Mouse (Mus musculus) thymus, adult 2 months (tissue): ENCODE results near the gene Hspa1b.
"Not testable (repeated sequence)": the region's sequence is repeated elsewhere in the genome, so short reads cannot be mapped to it uniquely, and the experiment has no call there.

Source experiments
- CTCF ChIP-seq: fragments of 200-500 bp; IDR thresholded peaks from 2 replicates; pipeline ENCODE4 v1.5.1; 2012; ENCODE audit warnings: mild to moderate bottlenecking, control low read depth, low read length, moderate library complexity, borderline replicate concordance; ENCODE audit not compliant: control insufficient read depth, poor library complexity, insufficient read depth; ENCODE audit errors: extremely low read depth
- POLR2A ChIP-seq: fragments of 200-500 bp; IDR thresholded peaks from 2 replicates; pipeline ENCODE4 v1.6.1; 2012; ENCODE audit warnings: mild to moderate bottlenecking, low read length, control low read depth, moderate library complexity; ENCODE audit not compliant: control insufficient read depth, poor library complexity, insufficient read depth; ENCODE audit errors: extremely low read depth

GRCm38 (mm10) chr17:34995927-34996326, 36.9 kb upstream of the Hspa1b start:
- TF ChIP-seq CTCF, POLR2A: not testable (repeated sequence)
